In genomic region chr3:103573791-103574166, GRCm38 (mm10) we compare ENCODE assay signal across 8 mouse cellular contexts. TPM values are rescaled to one million over a fixed set of nuclear protein-coding genes. Genes with fewer than 3 reads are reported as not detected.
A peak's percentile ranks its signal among the peaks of the same experiment; 100 is the strongest.
DNase-seq lines count a peak whose midpoint lies in the region; ATAC-seq and TF ChIP-seq lines count a peak whose summit lies in the region.

No protein-coding gene starts in this region.

- H3K36me3 ChIP-seq in forebrain, embryonic 14.5 days (ENCODE audit: control insufficient read depth, insufficient read depth, low read length), result no peaks in the 10 kb centered on the region
- no peaks in the 10 kb centered on the region for H3K36me3 ChIP-seq in hindbrain, embryonic 16.5 days (ENCODE audit: control insufficient read depth, insufficient read depth, low read length)
- H3K36me3 ChIP-seq in lung, embryonic 14.5 days (ENCODE audit: insufficient read depth), result no peaks in the 10 kb centered on the region

- TF ChIP-seq CTCF in lung, embryonic 14.5 days (IDR thresholded peaks at IDR 0.05; ENCODE audit: low read depth), result no peak

- H3K27me3 ChIP-seq in forebrain, embryonic 14.5 days (replicated peaks; ENCODE audit: control insufficient read depth, insufficient read depth, low read length), result peaks cover 41% of the 10 kb centered on the region
- H3K27me3 ChIP-seq in hindbrain, embryonic 16.5 days (replicated peaks; ENCODE audit: control insufficient read depth, insufficient read depth, low read length), result no peaks in the 10 kb centered on the region
- H3K27me3 ChIP-seq in lung, embryonic 14.5 days (ENCODE audit: insufficient read depth, low read length), result peaks cover 67% of the 10 kb centered on the region

- H3K9ac ChIP-seq in forebrain, embryonic 14.5 days (ENCODE audit: low read length), result no peak overlapping the region
- peak overlapping the region; percentile 36; the same call in 1 of the 2 replicates for H3K9ac ChIP-seq in hindbrain, embryonic 16.5 days (ENCODE audit: low read depth, low read length)
- no peak overlapping the region for H3K9ac ChIP-seq in lung, embryonic 14.5 days

- H3K4me1 ChIP-seq in forebrain, embryonic 14.5 days (ENCODE audit: control insufficient read depth, insufficient read depth, low read length), result peaks cover 28% of the 10 kb centered on the region
- peaks cover 38% of the 10 kb centered on the region for H3K4me1 ChIP-seq in hindbrain, embryonic 16.5 days (ENCODE audit: control insufficient read depth, insufficient read depth, low read depth, low read length)
- no peaks in the 10 kb centered on the region for H3K4me1 ChIP-seq in lung, embryonic 14.5 days (ENCODE audit: insufficient read depth)

- DNase-seq in kidney, adult 18-20 months, result peak; percentile 31
- DNase-seq in kidney, adult 11 months, result no peak
- peak; percentile 37 for DNase-seq in adrenal gland, adult 8-10 months
- DNase-seq in forebrain, embryonic 14.5 days (ENCODE audit: low spot score), result peak; percentile 77
- DNase-seq in lung, embryonic 14.5 days, result peak; percentile 98
- DNase-seq in ovary, postnatal 14 days (ENCODE audit: low spot score), result peak; percentile 78
- no peak for DNase-seq in left cerebral cortex, adult 11 months (ENCODE audit: low spot score)

- 2% methylated on average over 14 of the region's 14 CpGs for WGBS in forebrain, embryonic 14.5 days
- WGBS in hindbrain, embryonic 16.5 days, result 1% methylated on average over 14 of the region's 14 CpGs
- WGBS in lung, embryonic 14.5 days, result under 1% methylated on average over 14 of the region's 14 CpGs

- ATAC-seq in forebrain, embryonic 14.5 days, result peak; percentile 22; the same call in 1 of the 2 replicates
- peak; percentile 36; the same call in 1 of the 2 replicates for ATAC-seq in hindbrain, embryonic 16.5 days
- ATAC-seq in lung, embryonic 14.5 days (ENCODE audit: insufficient read depth), result peak; percentile 76; the same call in 1 of the 2 replicates

- H3K4me3 ChIP-seq in forebrain, embryonic 14.5 days (ENCODE audit: low read depth, low read length), result peak overlapping the region; percentile 14; the same call in 1 of the 2 replicates
- H3K4me3 ChIP-seq in hindbrain, embryonic 16.5 days (ENCODE audit: low read length), result peak overlapping the region; percentile 23
- H3K4me3 ChIP-seq in lung, embryonic 14.5 days (ENCODE audit: low read depth, low read length), result no peak overlapping the region

- H3K27ac ChIP-seq in forebrain, embryonic 14.5 days (ENCODE audit: low read depth, low read length), result no peak overlapping the region
- H3K27ac ChIP-seq in hindbrain, embryonic 16.5 days (ENCODE audit: low read depth, low read length), result no peak overlapping the region
- no peak overlapping the region for H3K27ac ChIP-seq in lung, embryonic 14.5 days (ENCODE audit: low read depth)

- H3K9me3 ChIP-seq in forebrain, embryonic 14.5 days (replicated peaks; ENCODE audit: control insufficient read depth, low read length), result no peaks in the 10 kb centered on the region
- no peaks in the 10 kb centered on the region for H3K9me3 ChIP-seq in hindbrain, embryonic 16.5 days (ENCODE audit: control insufficient read depth, low read length)
- H3K9me3 ChIP-seq in lung, embryonic 14.5 days (ENCODE audit: low read depth, low read length), result no peaks in the 10 kb centered on the region

- peak overlapping the region; percentile 40 for H3K4me2 ChIP-seq in forebrain, embryonic 14.5 days (ENCODE audit: low read length)
- peak overlapping the region; percentile 58 for H3K4me2 ChIP-seq in hindbrain, embryonic 16.5 days (ENCODE audit: low read length)
- no peak overlapping the region for H3K4me2 ChIP-seq in lung, embryonic 14.5 days

RNA-seq across cellular contexts. Expression of gene Syt6, which starts 1.3 kb away (rescaled TPM):
- not detected for total RNA-seq in adrenal gland, adult 8-10 months (2022)
- polyA plus RNA-seq in forebrain, embryonic 14.5 days (2014; fragmentation: Nextera tagmentation; extraction: Ambion mirVana), result 12.6 and 19.3 TPM in 2 replicates
- 10.8 and 14.1 TPM in 2 replicates for polyA plus RNA-seq in hindbrain, embryonic 16.5 days (2015; fragmentation: Nextera tagmentation; extraction: Ambion mirVana)
- polyA plus RNA-seq in lung, embryonic 14.5 days (2014; fragmentation: Nextera tagmentation; extraction: Ambion mirVana), result 0.47 and 0.73 TPM in 2 replicates

Comparison
In these comparisons a context has a peak if more than half of its experiments do, and no peak if none do; other contexts are left out.
1. DNase-seq: peak in kidney, adult 18-20 months (single experiment), adrenal gland, adult 8-10 months (single experiment), forebrain, embryonic 14.5 days (single experiment), lung, embryonic 14.5 days (single experiment) and ovary, postnatal 14 days (single experiment); none in kidney, adult 11 months (single experiment) and left cerebral cortex, adult 11 months (single experiment).
2. ATAC-seq: peak in every context shown above with its lines; median percentile 76 in lung, embryonic 14.5 days; 36 in hindbrain, embryonic 16.5 days; 22 in forebrain, embryonic 14.5 days.